Mouse (Mus musculus) lung, embryonic 16.5 days (tissue): Measurements from ENCODE around the gene Caprin2. TPM values are rescaled to one million over a fixed set of nuclear protein-coding genes. Genes with fewer than 3 reads are reported as not detected.

Experiments used
- ATAC-seq: fragments of 200-750 bp; cut with Nextera tagmentation; 2 replicates; pipeline ENCODE4 v1.8.0; 2017; ENCODE audit warnings: low read depth, mild to moderate bottlenecking, moderate library complexity
- H3K27ac ChIP-seq: fragments of 300-500 bp; sonication (generic); 2 replicates; pipeline ENCODE4 v1.5.1; 2014; ENCODE audit warnings: mild to moderate bottlenecking, control low read depth, low read length
- H3K27me3 ChIP-seq: fragments of 300-500 bp; sonication (generic); 2 replicates; pipeline ENCODE4 v1.6.1; 2014; ENCODE audit warnings: low read depth, low read length, mixed read lengths; ENCODE audit not compliant: control insufficient read depth, insufficient read depth
- H3K36me3 ChIP-seq: fragments of 300-500 bp; sonication (generic); 2 replicates; pipeline ENCODE4 v1.6.1; 2014; ENCODE audit warnings: low read length; ENCODE audit not compliant: control insufficient read depth, insufficient read depth
- H3K4me1 ChIP-seq: fragments of 300-500 bp; sonication (generic); replicated peaks from 2 replicates; pipeline ENCODE4 v1.6.1; 2014; ENCODE audit warnings: low read length, mixed read lengths; ENCODE audit not compliant: control insufficient read depth, insufficient read depth
- H3K4me2 ChIP-seq: fragments of 300-500 bp; sonication (generic); 2 replicates; pipeline ENCODE4 v1.6.1; 2014; ENCODE audit warnings: low read depth, low read length, control low read depth
- H3K4me3 ChIP-seq: fragments of 300-500 bp; sonication (generic); 2 replicates; pipeline ENCODE4 v1.5.1; 2014; ENCODE audit warnings: mild to moderate bottlenecking, low read length, control low read depth
- H3K9ac ChIP-seq: fragments of 300-500 bp; sonication (generic); 2 replicates; pipeline ENCODE4 v1.6.1; 2014; ENCODE audit warnings: low read length, control low read depth
- H3K9me3 ChIP-seq: fragments of 300-500 bp; sonication (generic); 2 replicates; pipeline ENCODE4 v1.6.1; 2016; ENCODE audit warnings: low read length; ENCODE audit not compliant: control insufficient read depth
- WGBS: fragments of 180-500 bp; shearing (Covaris S2); extraction: QIAGEN DNeasy Blood & Tissue Kit; methylation state at CpG from one replicate; pipeline ENCODE4 v1.1.7; 2014; 5-methylcytosine and 5-hydroxymethylcytosine counted together
- polyA plus RNA-seq: library from polyadenylated mRNA; unstranded; fragments of >200 nt; fragmentation: Nextera tagmentation; extraction: Ambion mirVana; gene quantifications from 2 replicates; pipeline ENCODE4 v1.2.1, GENCODE M21; 2015

Gene Caprin2
- polyA plus RNA-seq, 1 experiment from 2014 or later: 14.9 TPM

DNA sequence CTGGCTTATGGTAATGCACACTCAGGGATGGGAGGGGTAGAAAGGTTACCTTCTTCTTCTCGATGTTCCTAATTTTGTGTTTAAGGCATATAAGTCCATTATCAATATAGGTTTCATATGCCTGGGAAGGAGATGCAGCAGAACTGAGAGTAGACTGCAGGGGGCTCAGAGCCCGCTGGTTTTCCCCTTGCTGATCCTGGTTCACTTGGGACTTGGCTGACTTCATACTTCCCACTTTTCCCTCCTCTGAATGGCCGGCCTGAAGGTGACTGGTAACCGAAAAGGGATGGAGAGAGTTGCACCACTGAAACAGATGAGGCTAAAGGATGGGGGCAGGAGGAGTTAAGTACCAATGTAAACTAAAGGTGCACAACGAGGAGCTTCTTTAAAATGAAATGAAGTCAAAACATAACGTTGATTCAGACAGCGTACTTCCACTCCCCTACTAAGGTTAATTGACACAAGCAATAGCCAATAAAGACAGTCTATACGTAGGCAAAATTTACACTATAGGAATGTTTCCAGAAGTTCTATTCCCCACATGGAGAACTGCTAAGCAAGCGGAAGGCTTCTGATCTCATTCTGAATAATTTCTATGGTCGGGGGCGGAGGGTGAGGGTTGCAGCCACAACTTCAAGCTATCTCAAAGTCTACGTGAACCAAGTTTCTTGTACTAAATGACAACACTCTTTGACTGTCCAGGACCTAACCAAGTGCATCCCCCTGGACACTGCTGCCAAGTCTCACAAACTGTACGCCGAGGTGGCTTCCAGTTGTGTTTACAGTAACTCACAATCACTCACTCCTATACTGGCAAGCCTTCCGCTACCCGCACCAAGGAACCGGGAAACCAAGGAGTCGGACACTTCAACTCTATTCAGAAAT is 907 bp downstream of the Caprin2 start:
- H3K36me3 ChIP-seq: no peaks in the 10 kb centered on the region
- no peaks in the 10 kb centered on the region for H3K9me3 ChIP-seq
- ATAC-seq: no peak
- no peaks in the 10 kb centered on the region for H3K27me3 ChIP-seq
- 7% methylated on average over 18 of the region's 18 CpGs for WGBS
- peak overlapping the region; percentile 79 for H3K27ac ChIP-seq
- peak overlapping the region; percentile 94 for H3K4me2 ChIP-seq
- H3K4me3 ChIP-seq: peak overlapping the region; percentile 87
- peak overlapping the region; percentile 85 for H3K9ac ChIP-seq
- peaks cover 6% of the 10 kb centered on the region for H3K4me1 ChIP-seq

DNA sequence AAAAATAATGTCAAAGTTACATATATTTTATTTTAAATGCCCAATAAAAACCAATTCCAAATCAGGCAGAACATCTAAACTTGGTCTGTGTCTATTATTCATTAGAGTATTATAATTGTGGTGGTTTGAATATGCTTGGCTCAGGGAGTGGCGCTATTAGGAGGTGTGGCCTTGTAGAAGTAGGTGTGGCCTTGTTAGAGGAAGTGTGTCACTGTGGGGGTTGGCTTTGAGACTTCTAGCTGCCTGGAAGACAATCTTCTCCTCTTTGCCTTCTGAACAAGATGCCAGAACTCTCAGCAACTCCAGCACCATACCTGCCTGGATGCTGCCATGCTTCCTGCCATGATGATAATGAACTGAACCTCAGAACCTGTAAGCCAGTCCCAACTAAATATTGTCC is 22.1 kb downstream of the Caprin2 start:
- Histone ChIP-seq H3K36me3 (no peaks in the 10 kb centered on the region), H3K27ac (no peak overlapping the region), H3K4me3 (no peak overlapping the region), H3K27me3 (no peaks in the 10 kb centered on the region), H3K9ac (no peak overlapping the region), H3K4me1 (no peaks in the 10 kb centered on the region), H3K9me3 (no peaks in the 10 kb centered on the region), H3K4me2 (no peak overlapping the region)
- ATAC-seq: no peak
- WGBS: 83% methylated on average over 1 of the region's 1 CpGs

DNA sequence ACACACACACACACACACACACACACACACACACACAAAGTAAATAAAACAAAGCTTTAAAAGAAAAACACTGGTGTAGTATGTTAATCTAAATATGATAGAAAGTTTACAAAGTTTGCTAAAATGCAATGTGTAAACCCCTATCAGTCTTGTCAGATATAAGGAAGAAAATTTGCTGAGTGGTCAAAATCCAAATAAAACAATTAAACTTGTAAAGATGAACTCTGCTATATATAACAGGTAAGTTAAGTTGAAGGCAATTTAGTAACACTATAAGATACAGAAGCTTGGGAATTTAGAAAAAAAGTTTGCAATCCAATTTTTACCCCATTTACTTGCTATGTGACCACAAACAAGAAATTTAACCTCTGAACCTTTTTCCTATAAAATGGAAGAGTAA is 50.4 kb downstream of the Caprin2 start:
- Histone ChIP-seq H3K9ac (no peak overlapping the region), H3K4me2 (no peak overlapping the region), H3K27ac (no peak overlapping the region), H3K36me3 (no peaks in the 10 kb centered on the region), H3K4me3 (no peak overlapping the region), H3K9me3 (no peaks in the 10 kb centered on the region), H3K27me3 (no peaks in the 10 kb centered on the region), H3K4me1 (no peaks in the 10 kb centered on the region)
- ATAC-seq: no peak

DNA sequence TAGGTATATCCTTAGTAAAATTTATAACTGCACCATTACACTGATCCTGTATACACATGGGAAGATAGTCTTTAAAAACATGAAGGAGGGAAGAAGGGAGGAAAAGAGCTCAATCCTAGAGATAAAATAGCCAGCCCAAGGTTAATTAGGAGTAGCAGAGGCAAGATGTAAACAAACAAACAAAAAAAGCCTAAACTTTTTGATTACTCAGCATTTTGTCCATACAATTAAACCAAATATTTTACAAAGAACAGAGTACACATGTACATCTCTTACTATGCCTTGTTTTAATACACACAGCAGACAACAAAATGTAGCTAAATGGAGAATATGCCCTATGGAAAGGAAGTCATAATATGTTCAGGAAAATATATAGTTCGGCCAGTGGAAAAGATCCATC is 54.3 kb downstream of the Caprin2 start:
- H3K4me1 ChIP-seq: no peaks in the 10 kb centered on the region
- no peaks in the 10 kb centered on the region for H3K27me3 ChIP-seq
- no peak for ATAC-seq
- no peaks in the 10 kb centered on the region for H3K9me3 ChIP-seq
- no peak overlapping the region for H3K4me3 ChIP-seq
- H3K27ac ChIP-seq: no peak overlapping the region
- no peak overlapping the region for H3K9ac ChIP-seq
- 83% methylated on average over 1 of the region's 1 CpGs for WGBS
- no peaks in the 10 kb centered on the region for H3K36me3 ChIP-seq
- no peak overlapping the region for H3K4me2 ChIP-seq

DNA sequence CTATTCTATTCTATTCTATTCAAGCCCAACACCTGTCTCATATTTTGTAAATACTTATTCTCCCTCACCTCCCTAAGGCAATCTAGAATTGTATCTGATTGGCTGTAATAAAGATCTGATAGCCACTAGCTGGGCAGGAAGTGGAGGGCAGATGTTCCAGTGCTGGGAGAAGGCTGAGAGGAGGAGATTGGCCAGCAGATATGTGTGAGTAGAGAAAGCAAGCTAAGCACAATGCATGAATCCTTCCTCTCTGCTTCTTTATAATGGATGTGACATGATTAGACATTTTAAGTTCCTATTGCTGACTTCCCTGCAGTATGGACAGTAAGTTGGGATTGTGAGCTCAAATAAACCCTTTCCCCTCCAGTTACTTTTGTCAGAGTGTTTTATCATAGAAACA is 57.6 kb downstream of the Caprin2 start:
- Histone ChIP-seq H3K27ac (no peak overlapping the region), H3K4me3 (no peak overlapping the region), H3K27me3 (no peaks in the 10 kb centered on the region), H3K36me3 (no peaks in the 10 kb centered on the region), H3K4me2 (no peak overlapping the region), H3K9me3 (no peaks in the 10 kb centered on the region), H3K9ac (no peak overlapping the region), H3K4me1 (no peaks in the 10 kb centered on the region)
- no peak for ATAC-seq

DNA sequence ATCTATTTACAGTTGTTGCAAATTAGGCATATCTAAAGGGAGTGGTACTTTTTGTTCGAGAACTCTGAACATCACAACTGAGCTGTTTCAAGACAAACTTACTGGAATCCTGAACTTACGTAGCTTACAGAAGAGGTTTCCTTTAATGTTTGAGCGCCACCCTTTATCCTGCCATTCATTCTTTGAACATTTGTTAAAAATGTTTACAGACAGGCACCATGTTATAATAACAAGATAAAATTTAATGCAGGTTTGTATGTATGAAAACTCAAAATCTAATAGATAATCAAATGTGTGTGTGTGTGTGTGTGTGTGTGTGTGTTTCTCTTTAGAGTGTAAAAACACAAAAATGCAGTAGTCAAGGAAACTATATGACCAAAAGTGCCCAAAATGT is 64.3 kb downstream of the Caprin2 start:
- peak overlapping the region; percentile 54 for H3K9ac ChIP-seq
- H3K4me3 ChIP-seq: peak overlapping the region; percentile 95
- no peaks in the 10 kb centered on the region for H3K27me3 ChIP-seq
- no peaks in the 10 kb centered on the region for H3K36me3 ChIP-seq
- 19% methylated on average over 3 of the region's 3 CpGs for WGBS
- no peaks in the 10 kb centered on the region for H3K9me3 ChIP-seq
- peak overlapping the region; percentile 58 for H3K4me2 ChIP-seq
- H3K27ac ChIP-seq: no peak overlapping the region; the same call in 1 of the 2 replicates
- ATAC-seq: no peak; the same call in 1 of the 2 replicates
- peaks cover 5% of the 10 kb centered on the region; the same call in 1 of the 2 replicates for H3K4me1 ChIP-seq

DNA sequence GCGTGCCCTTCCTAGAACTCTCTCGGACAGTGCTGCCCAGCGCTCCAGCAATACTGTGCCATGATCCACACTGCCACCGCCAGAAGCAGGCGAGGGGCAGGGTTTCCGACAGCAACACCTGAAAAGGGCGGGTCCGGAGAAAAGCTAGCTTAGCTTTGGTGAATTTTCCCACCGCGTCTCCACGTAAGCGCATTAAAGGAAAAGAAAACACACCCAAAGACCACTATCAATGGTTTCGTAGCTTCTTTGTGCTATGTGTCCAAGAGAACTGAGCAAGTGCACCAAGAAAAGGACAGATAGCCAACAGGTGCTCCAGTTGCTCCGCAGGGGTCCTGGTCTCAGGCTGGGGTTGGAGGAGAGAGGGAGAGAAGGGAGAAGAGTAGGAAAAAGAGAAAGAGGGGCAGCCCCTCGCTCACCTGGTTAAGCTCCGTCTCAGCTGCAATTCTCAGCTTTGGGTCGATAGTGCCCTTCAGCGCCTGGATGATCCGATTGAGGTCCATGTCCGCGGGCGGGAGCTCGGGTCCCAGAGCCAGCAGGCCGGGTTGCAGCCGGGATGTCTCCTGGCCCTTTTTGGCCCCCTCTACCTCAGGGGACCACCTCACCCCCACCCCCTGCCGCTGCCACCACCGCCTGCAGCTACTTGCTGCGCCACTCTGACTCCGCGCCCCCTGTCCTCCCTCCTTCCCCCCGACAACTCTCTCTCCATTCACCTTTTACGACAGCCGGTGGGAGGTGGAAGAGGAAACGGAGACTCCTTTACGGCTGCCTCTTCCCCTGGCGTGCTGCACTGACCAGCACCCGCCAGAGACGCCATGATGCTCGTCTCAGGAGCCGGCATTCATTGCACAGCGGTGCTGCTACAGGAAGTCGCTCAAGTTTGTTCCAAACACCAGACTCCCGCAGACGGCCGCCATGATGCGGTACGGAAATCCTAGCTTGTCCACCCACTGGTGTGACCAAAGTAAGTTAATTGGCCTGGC is 65.0 kb downstream of the Caprin2 start, which contains the start of gene Ipo8:
Ipo8 (minus strand) TSS at position 720 of the 980 bp plus-strand sequence.
- peak within 1 kb of the TSS; percentile 95 for H3K4me3 ChIP-seq
- H3K9ac ChIP-seq: peak within 1 kb of the TSS; percentile 84
- ATAC-seq: peak; percentile 99
- WGBS: under 1% methylated on average over 47 of the region's 47 CpGs
- H3K27ac ChIP-seq: peak within 1 kb of the TSS; percentile 77
- no peaks in the 10 kb centered on the region for H3K36me3 ChIP-seq
- peaks cover 5% of the 10 kb centered on the region; the same call in 1 of the 2 replicates for H3K4me1 ChIP-seq
- peak within 1 kb of the TSS; percentile 92 for H3K4me2 ChIP-seq
- no peaks in the 10 kb centered on the region for H3K9me3 ChIP-seq
- no peaks in the 10 kb centered on the region for H3K27me3 ChIP-seq

DNA sequence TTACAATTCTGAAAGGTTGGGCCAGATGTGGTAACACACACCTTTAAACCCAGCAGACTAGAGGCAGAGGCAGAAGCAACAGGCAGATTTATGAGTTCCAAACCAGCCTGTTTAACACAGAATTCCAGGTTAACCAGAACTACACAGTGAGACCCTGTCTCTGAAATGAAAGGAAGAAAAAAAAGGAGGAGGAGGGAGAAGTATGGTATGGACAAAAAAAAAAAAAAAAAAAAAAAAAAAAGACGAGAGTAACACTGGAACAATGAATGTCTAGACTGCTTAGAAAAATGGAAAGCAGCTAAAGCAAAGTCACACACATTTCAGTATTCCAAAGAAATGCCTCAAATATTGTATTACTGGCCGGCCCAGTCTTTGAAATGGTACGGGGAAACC is 65.7 kb downstream of the Caprin2 start:
- 4% methylated on average over 3 of the region's 3 CpGs for WGBS
- no peak for ATAC-seq
- Histone ChIP-seq H3K9ac (peak overlapping the region; percentile 84), H3K27ac (peak overlapping the region; percentile 77; the same call in 1 of the 2 replicates), H3K9me3 (no peaks in the 10 kb centered on the region), H3K4me2 (peak overlapping the region; percentile 92), H3K36me3 (no peaks in the 10 kb centered on the region), H3K4me1 (peaks cover 5% of the 10 kb centered on the region; the same call in 1 of the 2 replicates), H3K27me3 (no peaks in the 10 kb centered on the region), H3K4me3 (peak overlapping the region; percentile 95)

DNA sequence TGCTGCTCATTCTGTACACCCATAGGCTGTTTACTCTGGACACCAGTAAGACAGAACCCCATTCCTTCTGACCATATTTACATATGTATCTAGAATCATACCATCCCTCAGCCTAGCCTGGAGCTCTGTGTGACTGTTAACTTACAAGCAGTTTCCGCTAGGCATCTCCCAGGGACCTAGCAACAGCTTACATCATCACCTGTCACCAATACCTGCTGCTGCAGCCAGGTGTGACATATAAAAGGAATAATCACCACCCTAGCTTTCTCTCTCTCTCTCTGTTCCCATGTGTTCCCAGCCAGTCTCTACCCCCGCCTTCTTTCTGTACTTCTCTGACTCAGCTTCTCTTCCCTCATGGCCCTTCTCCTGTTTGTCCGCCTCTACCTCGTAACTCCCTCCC is 69.9 kb downstream of the Caprin2 start:
- H3K4me3 ChIP-seq: no peak overlapping the region
- 80% methylated on average over 4 of the region's 4 CpGs for WGBS
- no peaks in the 10 kb centered on the region for H3K27me3 ChIP-seq
- no peak overlapping the region for H3K27ac ChIP-seq
- no peak overlapping the region for H3K4me2 ChIP-seq
- H3K4me1 ChIP-seq: peaks cover 5% of the 10 kb centered on the region; the same call in 1 of the 2 replicates
- peaks cover 4% of the 10 kb centered on the region; the same call in 1 of the 2 replicates for H3K36me3 ChIP-seq
- ATAC-seq: no peak
- no peaks in the 10 kb centered on the region for H3K9me3 ChIP-seq
- no peak overlapping the region for H3K9ac ChIP-seq
